Mouse (Mus musculus) kidney, embryonic 16.5 days (tissue): ENCODE data around the gene Cnot9. TPM values are rescaled to one million over a fixed set of nuclear protein-coding genes. Genes with fewer than 3 reads are reported as not detected.

Experiments used
- polyA plus RNA-seq: library from polyadenylated mRNA; unstranded; fragments of >200 nt; fragmentation: Nextera tagmentation; extraction: Ambion mirVana; gene quantifications from 2 replicates; pipeline ENCODE4 v1.2.1, GENCODE M21; 2015

The Cnot9 gene
- polyA plus RNA-seq, 1 experiment from 2014 or later: 63.7 TPM

Other genes with a start within 250 kb of the Cnot9 start
- 1.6 and 1.9 TPM in 2 replicates for gene Gpbar1, start 227.5 kb upstream of the Cnot9 start, polyA plus RNA-seq
- 322 and 350 TPM in 2 replicates for gene Aamp, start 221.3 kb upstream of the Cnot9 start, polyA plus RNA-seq
- gene Pnkd, start 221.1 kb upstream of the Cnot9 start, polyA plus RNA-seq: 149 and 156 TPM in 2 replicates
- 33.5 and 35.1 TPM in 2 replicates for gene Tmbim1, start 200.4 kb upstream of the Cnot9 start, polyA plus RNA-seq
- gene Catip, start 143.9 kb upstream of the Cnot9 start, polyA plus RNA-seq: 0.50 and 0.53 TPM in 2 replicates
- 4.5 and 5.4 TPM in 2 replicates for gene Slc11a1, start 130.9 kb upstream of the Cnot9 start, polyA plus RNA-seq
- gene Ctdsp1, start 114.5 kb upstream of the Cnot9 start, polyA plus RNA-seq: 91.1 and 94.0 TPM in 2 replicates
- 17.5 and 18.0 TPM in 2 replicates for gene Vil1, start 96.7 kb upstream of the Cnot9 start, polyA plus RNA-seq
- 1.3 TPM in 2 replicates for gene Plcd4, start 36.8 kb downstream of the Cnot9 start, polyA plus RNA-seq
- gene Usp37, start 38.2 kb downstream of the Cnot9 start, polyA plus RNA-seq: 31.5 and 36.5 TPM in 2 replicates
- gene Zfp142, start 82.2 kb downstream of the Cnot9 start, polyA plus RNA-seq: 7.0 and 8.7 TPM in 2 replicates
- 19.6 and 20.4 TPM in 2 replicates for gene Bcs1l, start 82.2 kb downstream of the Cnot9 start, polyA plus RNA-seq
- 40.0 and 43.9 TPM in 2 replicates for gene Rnf25, start 95.3 kb downstream of the Cnot9 start, polyA plus RNA-seq
- gene Stk36, start 95.4 kb downstream of the Cnot9 start, polyA plus RNA-seq: 9.1 and 11.7 TPM in 2 replicates
- 11.8 and 17.8 TPM in 2 replicates for gene Ttll4, start 155.7 kb downstream of the Cnot9 start, polyA plus RNA-seq
- gene Cyp27a1, start 207.5 kb downstream of the Cnot9 start, polyA plus RNA-seq: 7.6 and 7.7 TPM in 2 replicates
- gene Prkag3, start 243.2 kb downstream of the Cnot9 start, polyA plus RNA-seq: 0.49 and 0.55 TPM in 2 replicates